ENCODE assay signal across 9 mouse cellular contexts in genomic region chr10:18602030-18602429, GRCm38 (mm10). TPM values are rescaled to one million over a fixed set of nuclear protein-coding genes. Genes with fewer than 3 reads are reported as not detected.
A peak's percentile ranks its signal among the peaks of the same experiment; 100 is the strongest.
DNase-seq lines count a peak whose midpoint lies in the region; ATAC-seq and TF ChIP-seq lines count a peak whose summit lies in the region.
"Had no signal": no experiment of that assay in that cellular context is flagged by ENCODE, and none has a peak within 500 bp of the region (broad histone marks: within the 10 kb centered on the region; RNA-seq: fewer than 3 reads in every experiment).

No protein-coding gene starts in this region.

- WGBS in forebrain, embryonic 10.5 days: 21% methylated on average over 4 of the region's 4 CpGs
- WGBS in hindbrain, embryonic 14.5 days: 18% methylated on average over 4 of the region's 4 CpGs
- 11% methylated on average over 3 of the region's 4 CpGs for WGBS in midbrain, embryonic 11.5 days

- TF ChIP-seq CTCF in left cerebral cortex, adult 2 months (IDR thresholded peaks at IDR 0.05): peak; percentile 79

- no peak overlapping the region for H3K4me2 ChIP-seq in hindbrain, embryonic 14.5 days (replicated peaks)
- H3K4me2 ChIP-seq in midbrain, embryonic 11.5 days: no peak overlapping the region

- intact Hi-C loops in heart, postnatal 25 days (cut with DNase I): loop anchor here (2.0 to 10.0 kb wide), 4 partner anchors 40 to 359 kb away; no protein-coding TSS in a partner anchor
- intact Hi-C loops in left cerebral cortex, adult 2 months (cut with DNase I): loop anchor here (5.0 kb wide), 1 partner anchor 210 kb away; no protein-coding TSS in a partner anchor

- peak; percentile 76; the same call in 1 of the 2 replicates for ATAC-seq in hindbrain, embryonic 14.5 days (ENCODE audit: low FRiP score)
- 0 out of 2 replicates have a peak, but pooled peaks have one; percentile 54 for ATAC-seq in midbrain, embryonic 11.5 days (ENCODE audit: low FRiP score)

- H3K36me3 ChIP-seq in forebrain, embryonic 10.5 days (replicated peaks): no peaks in the 10 kb centered on the region
- peaks cover 48% of the 10 kb centered on the region for H3K36me3 ChIP-seq in hindbrain, embryonic 14.5 days (replicated peaks; ENCODE audit: control insufficient read depth, insufficient read depth)
- H3K36me3 ChIP-seq in midbrain, embryonic 11.5 days (ENCODE audit: control insufficient read depth, insufficient read depth, low read length): no peaks in the 10 kb centered on the region

- no peaks in the 10 kb centered on the region for H3K9me3 ChIP-seq in forebrain, embryonic 10.5 days
- H3K9me3 ChIP-seq in hindbrain, embryonic 14.5 days (ENCODE audit: control insufficient read depth, low read length): no peaks in the 10 kb centered on the region
- H3K9me3 ChIP-seq in midbrain, embryonic 11.5 days (ENCODE audit: control insufficient read depth, low read length): no peaks in the 10 kb centered on the region

- no peaks in the 10 kb centered on the region for H3K27me3 ChIP-seq in forebrain, embryonic 10.5 days (ENCODE audit: poor library complexity, severe bottlenecking)
- no peaks in the 10 kb centered on the region for H3K27me3 ChIP-seq in hindbrain, embryonic 14.5 days (ENCODE audit: control insufficient read depth, insufficient read depth, low read length)
- H3K27me3 ChIP-seq in midbrain, embryonic 11.5 days (ENCODE audit: control insufficient read depth, insufficient read depth, low read length): no peaks in the 10 kb centered on the region

- peaks cover 10% of the 10 kb centered on the region for H3K4me1 ChIP-seq in forebrain, embryonic 10.5 days
- no peaks in the 10 kb centered on the region for H3K4me1 ChIP-seq in hindbrain, embryonic 14.5 days (replicated peaks; ENCODE audit: control insufficient read depth, insufficient read depth, low read length)
- H3K4me1 ChIP-seq in midbrain, embryonic 11.5 days (ENCODE audit: control insufficient read depth, insufficient read depth, low read length): no peaks in the 10 kb centered on the region

- peak; percentile 13 to 30 for DNase-seq in heart, adult 9 months (ENCODE audit: low spot score in 2 of 2)
- DNase-seq in heart, postnatal 25 days (ENCODE audit: low spot score): no peak
- peak; percentile 16 for DNase-seq in brain, embryonic 18.5 days (ENCODE audit: low read depth, low spot score)
- DNase-seq in forebrain, embryonic 10.5 days (ENCODE audit: extremely low spot score, low spot score): peak; percentile 66
- DNase-seq in hindbrain, embryonic 14.5 days (ENCODE audit: low spot score): peak; percentile 86
- DNase-seq in left cerebral cortex, adult 2 months (ENCODE audit: extremely low spot score in 1 of 2, low spot score in 2 of 2): peak; percentile 65 to 78
- DNase-seq in midbrain, embryonic 11.5 days (ENCODE audit: low spot score, missing footprints): peak; percentile 95
- DNase-seq in spleen, postnatal 10 days (ENCODE audit: low spot score in 2 of 2): peak; percentile 50 to 76

- no peak overlapping the region for H3K9ac ChIP-seq in hindbrain, embryonic 14.5 days
- no peak overlapping the region for H3K9ac ChIP-seq in midbrain, embryonic 11.5 days (ENCODE audit: low read length)

- H3K27ac ChIP-seq in forebrain, embryonic 10.5 days: no peak overlapping the region
- no peak overlapping the region for H3K27ac ChIP-seq in hindbrain, embryonic 14.5 days
- H3K27ac ChIP-seq in left cerebral cortex, adult 2 months: no peak overlapping the region
- no peak overlapping the region for H3K27ac ChIP-seq in midbrain, embryonic 11.5 days (ENCODE audit: low read depth, low read length)

- no peak overlapping the region for H3K4me3 ChIP-seq in forebrain, embryonic 10.5 days
- no peak overlapping the region for H3K4me3 ChIP-seq in hindbrain, embryonic 14.5 days (replicated peaks; ENCODE audit: low read length)
- no peak overlapping the region for H3K4me3 ChIP-seq in left cerebral cortex, adult 2 months
- no peak overlapping the region for H3K4me3 ChIP-seq in midbrain, embryonic 11.5 days (ENCODE audit: low read depth, low read length)
- H3K4me3 ChIP-seq: myocyte had no signal

RNA-seq across cellular contexts. Expression of gene Hebp2, which starts 56.2 kb away (rescaled TPM):
- total RNA-seq in heart, postnatal 25 days (2021): under 1 TPM; 0.50 to 0.70 TPM
- polyA plus RNA-seq in forebrain, embryonic 10.5 days (2016; fragmentation: Nextera tagmentation; extraction: Ambion mirVana): 14.9 and 15.7 TPM in 2 replicates
- 13.5 and 14.2 TPM in 2 replicates for polyA plus RNA-seq in hindbrain, embryonic 14.5 days (2014; fragmentation: Nextera tagmentation; extraction: Ambion mirVana)
- 1 to 10 TPM; 3.8 TPM for total RNA-seq in left cerebral cortex, adult 2 months (2021)
- 12.3 and 14.6 TPM in 2 replicates for polyA plus RNA-seq in midbrain, embryonic 11.5 days (2014; fragmentation: Nextera tagmentation; extraction: Ambion mirVana)
